Mouse (Mus musculus): ENCODE data around the gene Snf8.

DNA sequence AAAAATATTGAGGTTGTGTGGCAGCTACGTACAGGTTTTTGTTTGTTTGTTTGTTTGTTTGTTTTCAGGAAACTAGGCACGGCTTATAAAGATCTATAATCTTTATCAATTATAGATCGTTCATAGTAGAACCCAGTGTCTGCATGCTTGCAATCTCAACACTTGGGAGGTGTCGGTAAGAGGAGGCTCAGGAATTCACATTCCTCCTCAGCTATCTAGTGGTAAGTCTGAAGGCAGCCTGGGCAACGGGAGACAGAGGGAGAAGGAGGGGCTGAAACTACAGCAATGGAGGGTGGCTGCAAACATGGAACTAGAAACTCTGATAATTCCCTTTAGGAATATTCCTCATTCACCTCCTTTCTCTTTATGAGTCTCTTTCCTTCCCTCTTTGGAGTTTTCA lies 19.3 kb upstream of the Snf8 start:
- no peak for TF ChIP-seq CTCF (IDR thresholded peaks at IDR 0.05; ENCODE audit: borderline replicate concordance, insufficient read depth, low read length)
- no peak for TF ChIP-seq POLR2A (IDR thresholded peaks at IDR 0.05; ENCODE audit: low read depth, low read length)
